Mouse (Mus musculus) liver, postnatal 0 days (tissue): ENCODE results near the gene Sprr2j-ps.

Experiments
- CTCF ChIP-seq: sonication (generic); IDR thresholded peaks from 2 replicates; pipeline ENCODE4 v1.5.1; 2016; ENCODE audit warnings: antibody characterized with exemption, low read depth
- EP300 ChIP-seq: IDR thresholded peaks from 2 replicates; pipeline ENCODE4 v1.6.1; 2016; ENCODE audit warnings: antibody characterized with exemption, low read depth, mild to moderate bottlenecking

DNA sequence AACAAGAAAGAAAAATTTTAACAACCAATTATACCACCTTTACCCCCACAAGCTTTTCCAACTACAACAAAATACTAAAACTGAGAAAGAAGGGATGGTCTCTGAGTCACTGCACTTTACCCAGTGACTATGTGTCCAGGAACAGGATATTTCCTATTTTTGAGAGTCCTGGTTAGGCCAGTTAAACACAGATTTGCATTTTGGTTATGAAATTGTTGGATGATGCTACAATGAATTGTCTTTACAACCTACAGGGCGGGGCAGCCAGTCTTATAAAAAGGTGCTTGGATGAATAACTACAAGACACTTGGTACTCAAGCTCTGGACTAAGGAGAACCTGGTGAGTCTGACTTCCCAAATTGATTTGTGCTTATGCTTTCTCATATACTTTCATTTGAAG, 32.5 kb upstream of the Sprr2j-ps start, which contains the start of gene Sprr2h:
- TF ChIP-seq CTCF, result no peak
- no peak for TF ChIP-seq EP300
